Mouse (Mus musculus) kidney, embryonic 14.5 days (tissue): Measurements from ENCODE around the gene Lsm6. TPM values are rescaled to one million over a fixed set of nuclear protein-coding genes. Genes with fewer than 3 reads are reported as not detected.

Experiments
- ATAC-seq: fragments of 200-750 bp; cut with Nextera tagmentation; 2 replicates; pipeline ENCODE4 v1.8.0; 2017; ENCODE audit warnings: moderate number of reproducible peaks, mild to moderate bottlenecking, moderate TSS enrichment, moderate library complexity; ENCODE audit not compliant: low FRiP score, low TSS enrichment
- H3K27ac ChIP-seq: fragments of 300-500 bp; sonication (generic); 2 replicates; pipeline ENCODE4 v1.5.1; 2014; ENCODE audit warnings: low read depth, mild to moderate bottlenecking, low read length, moderate library complexity, mixed read lengths
- H3K27me3 ChIP-seq: fragments of 300-500 bp; sonication (generic); 2 replicates; pipeline ENCODE4 v1.6.1; 2014; ENCODE audit warnings: mild to moderate bottlenecking, low read length; ENCODE audit not compliant: control insufficient read depth, insufficient read depth
- H3K36me3 ChIP-seq: fragments of 300-500 bp; sonication (generic); 2 replicates; pipeline ENCODE4 v1.6.1; 2014; ENCODE audit warnings: low read length, mixed read lengths; ENCODE audit not compliant: control insufficient read depth, insufficient read depth
- H3K4me1 ChIP-seq: fragments of 300-500 bp; sonication (generic); 2 replicates; pipeline ENCODE4 v1.6.1; 2014; ENCODE audit warnings: low read length, mixed read lengths; ENCODE audit not compliant: control insufficient read depth, insufficient read depth
- H3K4me2 ChIP-seq: fragments of 300-500 bp; sonication (generic); replicated peaks from 2 replicates; pipeline ENCODE4 v1.6.1; 2014; ENCODE audit warnings: low read depth, mild to moderate bottlenecking, low read length
- H3K4me3 ChIP-seq: fragments of 300-500 bp; sonication (generic); 2 replicates; pipeline ENCODE4 v1.5.1; 2014; ENCODE audit warnings: mild to moderate bottlenecking, low read length
- H3K9ac ChIP-seq: fragments of 300-500 bp; sonication (generic); 2 replicates; pipeline ENCODE4 v1.6.1; 2014; ENCODE audit warnings: low read depth, mild to moderate bottlenecking, low read length, moderate library complexity
- H3K9me3 ChIP-seq: fragments of 300-500 bp; sonication (generic); 2 replicates; pipeline ENCODE4 v1.6.1; 2016; ENCODE audit warnings: low read length; ENCODE audit not compliant: control insufficient read depth
- WGBS: fragments of 180-500 bp; shearing (Covaris S2); extraction: QIAGEN DNeasy Blood & Tissue Kit; methylation state at CpG from one replicate; pipeline ENCODE4 v1.1.7; 2014; 5-methylcytosine and 5-hydroxymethylcytosine counted together
- polyA plus RNA-seq: library from polyadenylated mRNA; unstranded; fragments of >200 nt; fragmentation: Nextera tagmentation; extraction: Ambion mirVana; gene quantifications from 2 replicates; pipeline ENCODE4 v1.2.1, GENCODE M21; 2014

Lsm6 gene
- polyA plus RNA-seq, 1 experiment from 2014 or later: 237 TPM

- 42% methylated on average over 4 of the region's 4 CpGs for WGBS
- no peak for ATAC-seq
These were observed 27.7 kb downstream of the Lsm6 start for GRCm38 (mm10) chr8:78793231-78793630.

GRCm38 (mm10) chr8:78776816-78777215, 44.1 kb downstream of the Lsm6 start:
- H3K27me3 ChIP-seq: no peaks in the 10 kb centered on the region
- no peak overlapping the region for H3K4me2 ChIP-seq
- no peak overlapping the region for H3K27ac ChIP-seq
- no peaks in the 10 kb centered on the region for H3K9me3 ChIP-seq
- no peak for ATAC-seq
- no peaks in the 10 kb centered on the region for H3K4me1 ChIP-seq
- WGBS: 92% methylated on average over 9 of the region's 9 CpGs
- no peak overlapping the region for H3K9ac ChIP-seq
- H3K36me3 ChIP-seq: no peaks in the 10 kb centered on the region
- no peak overlapping the region for H3K4me3 ChIP-seq

More at GRCm38 (mm10) chr8:78793231-78793630, 27.7 kb downstream of the Lsm6 start:
- no peak overlapping the region for H3K9ac ChIP-seq
- H3K4me2 ChIP-seq: no peak overlapping the region
- H3K27me3 ChIP-seq: no peaks in the 10 kb centered on the region
- H3K4me3 ChIP-seq: no peak overlapping the region
- no peaks in the 10 kb centered on the region for H3K4me1 ChIP-seq
- H3K36me3 ChIP-seq: no peaks in the 10 kb centered on the region
- no peaks in the 10 kb centered on the region for H3K9me3 ChIP-seq
- H3K27ac ChIP-seq: no peak overlapping the region

- H3K9ac ChIP-seq: no peak overlapping the region
- no peaks in the 10 kb centered on the region for H3K27me3 ChIP-seq
- no peaks in the 10 kb centered on the region for H3K9me3 ChIP-seq
- H3K4me1 ChIP-seq: no peaks in the 10 kb centered on the region
- no peak overlapping the region for H3K27ac ChIP-seq
- H3K4me3 ChIP-seq: no peak overlapping the region
- H3K36me3 ChIP-seq: no peaks in the 10 kb centered on the region
- 0 out of 2 replicates have a peak, but pooled peaks have one; percentile 52 for ATAC-seq
- H3K4me2 ChIP-seq: no peak overlapping the region
- 71% methylated on average over 7 of the region's 7 CpGs for WGBS
These were observed 49.7 kb downstream of the Lsm6 start for GRCm38 (mm10) chr8:78771256-78771655.

- H3K27ac ChIP-seq: no peak overlapping the region
- no peak overlapping the region for H3K4me3 ChIP-seq
- no peaks in the 10 kb centered on the region for H3K4me1 ChIP-seq
These were observed 50.4 kb downstream of the Lsm6 start for GRCm38 (mm10) chr8:78770584-78770983.

GRCm38 (mm10) chr8:78765556-78765955, 55.4 kb downstream of the Lsm6 start:
- Histone ChIP-seq H3K9ac (no peak overlapping the region), H3K36me3 (no peaks in the 10 kb centered on the region), H3K27ac (no peak overlapping the region), H3K4me3 (no peak overlapping the region), H3K9me3 (peaks cover 3% of the 10 kb centered on the region; the same call in 1 of the 2 replicates), H3K27me3 (no peaks in the 10 kb centered on the region), H3K4me1 (no peaks in the 10 kb centered on the region), H3K4me2 (no peak overlapping the region)
- 95% methylated on average over 1 of the region's 1 CpGs for WGBS
- no peak for ATAC-seq

More at GRCm38 (mm10) chr8:78770584-78770983, 50.4 kb downstream of the Lsm6 start:
- WGBS: 95% methylated on average over 3 of the region's 3 CpGs
- H3K4me2 ChIP-seq: no peak overlapping the region
- H3K9ac ChIP-seq: no peak overlapping the region
- H3K9me3 ChIP-seq: no peaks in the 10 kb centered on the region
- ATAC-seq: no peak
- no peaks in the 10 kb centered on the region for H3K27me3 ChIP-seq
- H3K36me3 ChIP-seq: no peaks in the 10 kb centered on the region

GRCm38 (mm10) chr8:78764976-78765375, 56.0 kb downstream of the Lsm6 start:
- Histone ChIP-seq H3K9me3 (peaks cover 3% of the 10 kb centered on the region; the same call in 1 of the 2 replicates), H3K4me2 (no peak overlapping the region), H3K36me3 (no peaks in the 10 kb centered on the region), H3K9ac (no peak overlapping the region), H3K4me1 (no peaks in the 10 kb centered on the region), H3K27me3 (no peaks in the 10 kb centered on the region), H3K27ac (no peak overlapping the region), H3K4me3 (no peak overlapping the region)
- ATAC-seq: no peak

- ATAC-seq: no peak
- Histone ChIP-seq H3K36me3 (no peaks in the 10 kb centered on the region), H3K9ac (no peak overlapping the region), H3K4me3 (no peak overlapping the region), H3K4me1 (no peaks in the 10 kb centered on the region), H3K27ac (no peak overlapping the region), H3K4me2 (no peak overlapping the region), H3K9me3 (peaks cover 9% of the 10 kb centered on the region; the same call in 1 of the 2 replicates), H3K27me3 (no peaks in the 10 kb centered on the region)
These were observed 61.8 kb downstream of the Lsm6 start for GRCm38 (mm10) chr8:78759139-78759538.

- no peak for ATAC-seq
- no peak overlapping the region for H3K4me3 ChIP-seq
- no peaks in the 10 kb centered on the region for H3K4me1 ChIP-seq
- no peak overlapping the region for H3K4me2 ChIP-seq
- H3K27me3 ChIP-seq: no peaks in the 10 kb centered on the region
- H3K9me3 ChIP-seq: peaks cover 6% of the 10 kb centered on the region; the same call in 1 of the 2 replicates
- no peak overlapping the region for H3K27ac ChIP-seq
- WGBS: 81% methylated on average over 4 of the region's 4 CpGs
- H3K36me3 ChIP-seq: no peaks in the 10 kb centered on the region
- H3K9ac ChIP-seq: no peak overlapping the region
These were observed 66.0 kb downstream of the Lsm6 start for GRCm38 (mm10) chr8:78754986-78755385.
